Mouse (Mus musculus) frontal cortex, adult 2 months (tissue): ENCODE measurements around the gene Rnf216. TPM values are rescaled to one million over a fixed set of nuclear protein-coding genes. Genes with fewer than 3 reads are reported as not detected.

Source experiments
- DNase-seq, 2 experiments: peaks; one replicate each; pipeline ENCODE4 v3.0.0; 2022; ENCODE audit warnings: low spot score in 1 of 2; ENCODE audit errors: extremely low spot score in 1 of 2
- polyA plus RNA-seq: library from polyadenylated mRNA; depleted of rRNA; stranded (reverse); fragments of >200 nt; gene quantifications from 2 replicates; pipeline ENCODE4 v1.2.3, GENCODE M21; 2012

Rnf216 gene
- polyA plus RNA-seq, 1 experiment = 33.4 TPM

DNA sequence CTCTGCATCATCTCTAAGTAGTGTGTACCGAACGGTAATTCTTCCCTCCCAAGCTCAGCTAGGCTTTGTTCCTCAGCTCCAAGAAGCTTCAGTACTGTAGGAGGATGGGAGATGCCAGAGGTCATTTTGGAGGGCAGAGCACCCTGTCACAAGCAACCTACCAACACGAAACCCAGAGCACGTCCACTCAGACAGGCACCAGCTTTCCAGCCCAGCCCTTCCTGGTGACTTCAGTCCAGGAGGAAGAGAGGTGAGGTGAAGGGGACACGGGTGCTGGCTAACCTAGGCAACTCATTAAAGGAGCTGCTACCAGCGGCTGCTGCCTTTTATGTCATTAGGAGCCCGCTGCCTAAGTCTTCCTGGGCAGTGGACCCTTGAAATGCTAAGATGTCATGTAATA lies 81.1 kb downstream of the Rnf216 start:
- no peak for DNase-seq

DNA sequence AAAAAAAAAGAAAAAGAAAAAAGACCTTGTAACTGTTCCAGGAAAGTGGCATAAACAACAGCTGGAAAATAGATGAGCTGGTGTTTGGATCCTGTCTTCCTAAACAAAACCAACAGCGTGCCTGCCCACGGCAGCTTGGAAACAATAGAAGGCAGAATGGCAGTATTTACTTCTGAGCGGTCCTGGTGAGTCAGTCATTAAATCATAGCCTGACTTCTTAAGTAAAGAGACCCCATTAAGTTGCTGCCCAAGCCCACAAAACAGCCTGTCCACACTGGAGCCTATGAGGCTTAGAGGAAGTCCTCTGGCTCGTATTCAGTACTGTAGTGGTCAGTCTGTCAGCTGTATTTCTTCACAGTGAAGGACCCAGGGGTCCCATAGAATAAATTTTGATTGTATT lies 81.6 kb downstream of the Rnf216 start:
- DNase-seq = no peak

DNA sequence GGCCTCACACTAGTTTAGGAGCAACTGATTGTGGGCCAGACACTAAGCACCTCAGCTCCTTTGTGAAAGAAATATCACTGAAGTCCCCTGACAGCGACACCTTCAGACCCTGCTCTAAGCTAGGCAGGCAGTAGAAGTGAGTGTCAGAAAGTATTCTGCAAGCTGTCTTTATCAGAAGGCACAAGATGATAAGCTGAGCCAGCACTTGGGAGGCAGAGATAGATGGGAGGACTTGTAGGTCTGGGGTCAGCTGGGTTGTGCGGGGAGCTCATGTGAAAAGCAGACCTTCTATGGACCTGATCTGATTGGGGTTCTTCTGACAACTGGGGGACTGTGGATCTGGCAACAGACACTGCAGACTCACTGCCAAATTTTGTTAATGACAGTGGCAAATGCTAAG lies 88.9 kb downstream of the Rnf216 start:
- no peak for DNase-seq

DNA sequence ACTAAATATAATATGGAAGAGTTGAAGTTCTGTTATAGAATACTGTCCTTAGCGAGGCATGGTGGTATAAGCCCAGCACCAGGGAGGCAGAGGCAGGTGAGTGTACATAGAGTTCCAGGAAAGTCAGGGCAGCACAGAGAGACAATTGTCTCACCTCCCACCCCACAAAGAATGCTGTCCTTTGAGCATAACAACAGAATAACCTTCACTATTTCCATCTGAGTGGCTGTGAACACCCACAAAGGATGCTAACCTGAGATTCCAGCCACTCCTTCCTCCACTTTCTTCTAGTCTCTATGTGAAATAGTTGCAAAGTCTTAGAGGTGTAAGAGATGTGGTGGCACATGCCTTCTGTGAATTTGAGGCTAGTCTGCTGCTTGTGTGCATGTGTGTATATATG lies 89.8 kb downstream of the Rnf216 start:
- no peak for DNase-seq

DNA sequence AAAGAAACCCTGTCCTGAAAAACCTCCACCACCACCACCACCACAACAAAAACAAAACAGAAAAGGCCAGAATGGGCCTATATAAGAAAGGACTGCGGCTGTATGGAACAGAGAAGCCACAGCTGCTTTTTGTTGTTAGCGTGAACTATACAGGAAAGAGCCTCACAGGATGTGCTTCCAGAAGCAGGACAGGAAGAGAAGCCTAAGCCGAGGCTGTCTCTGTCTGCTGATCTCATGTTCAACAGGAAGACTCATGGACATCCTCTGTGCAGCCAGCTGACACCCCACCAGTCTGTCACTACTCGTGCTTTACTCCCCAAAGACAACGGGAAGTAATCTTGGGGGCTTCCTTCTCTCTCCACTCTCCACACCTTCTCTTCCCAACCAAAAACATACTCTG lies 95.4 kb downstream of the Rnf216 start:
- no peak for DNase-seq

DNA sequence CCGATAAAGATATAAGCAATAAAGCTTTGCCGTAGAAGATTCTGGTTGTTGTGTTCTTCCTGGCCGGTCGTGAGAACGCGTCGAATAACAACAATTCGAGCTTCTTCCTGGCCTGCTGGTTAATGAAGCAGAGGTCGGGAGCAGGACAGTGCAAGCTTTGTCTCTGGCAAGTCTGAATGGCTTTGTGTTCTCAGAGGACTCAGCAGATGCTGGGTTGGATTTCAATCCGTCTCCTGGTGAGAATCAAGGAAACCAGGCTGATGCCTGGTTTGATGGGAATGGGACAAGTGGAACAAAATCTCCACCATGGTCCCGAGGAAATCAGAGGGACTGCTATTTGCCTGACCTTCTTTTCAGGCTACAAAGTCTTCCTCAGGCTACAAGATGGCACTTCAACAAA lies 103.4 kb downstream of the Rnf216 start:
- peak in 1 of 2 experiments; percentile 19 for DNase-seq

DNA sequence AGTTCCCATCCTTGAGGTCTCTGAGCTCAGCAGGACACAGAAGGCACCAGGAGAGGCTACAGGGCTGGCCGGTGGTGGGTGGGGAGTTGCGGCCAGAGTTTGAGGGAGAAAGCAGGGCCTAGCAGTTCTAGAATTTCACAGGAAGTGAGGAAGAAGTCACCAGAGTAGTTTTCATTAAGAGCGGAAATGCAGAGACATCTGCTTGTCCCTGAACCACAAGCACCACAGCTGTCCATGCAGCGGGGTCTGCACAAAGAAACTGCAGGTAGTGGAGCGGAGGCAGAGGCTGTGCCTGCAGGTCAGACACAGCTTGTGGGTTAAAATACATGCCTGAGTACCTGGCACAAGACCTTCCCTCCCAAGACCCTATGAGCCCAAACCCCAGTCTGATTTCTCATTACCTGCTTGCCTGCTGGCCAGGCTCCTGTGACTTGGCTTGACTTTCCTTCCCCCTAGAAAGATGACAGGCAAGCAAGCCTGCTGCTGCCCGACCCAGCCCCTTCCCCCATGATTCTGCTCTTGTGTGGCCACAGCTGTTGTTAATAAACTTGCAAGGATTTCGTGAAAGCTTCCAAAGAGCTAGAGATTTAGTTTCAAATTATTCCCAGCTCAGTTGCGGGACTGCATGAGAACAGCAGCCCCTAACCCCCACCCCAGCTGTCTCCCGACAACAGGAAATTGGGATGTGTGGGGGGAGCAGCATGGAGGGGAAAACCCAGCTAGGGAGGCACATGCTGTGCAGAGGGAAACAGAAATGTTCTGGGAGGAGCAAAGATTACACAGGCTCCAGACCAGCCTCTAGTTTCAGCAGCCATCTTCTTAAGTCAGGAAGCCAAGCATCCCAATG lies 111.9 kb downstream of the Rnf216 start:
- no peak for DNase-seq

DNA sequence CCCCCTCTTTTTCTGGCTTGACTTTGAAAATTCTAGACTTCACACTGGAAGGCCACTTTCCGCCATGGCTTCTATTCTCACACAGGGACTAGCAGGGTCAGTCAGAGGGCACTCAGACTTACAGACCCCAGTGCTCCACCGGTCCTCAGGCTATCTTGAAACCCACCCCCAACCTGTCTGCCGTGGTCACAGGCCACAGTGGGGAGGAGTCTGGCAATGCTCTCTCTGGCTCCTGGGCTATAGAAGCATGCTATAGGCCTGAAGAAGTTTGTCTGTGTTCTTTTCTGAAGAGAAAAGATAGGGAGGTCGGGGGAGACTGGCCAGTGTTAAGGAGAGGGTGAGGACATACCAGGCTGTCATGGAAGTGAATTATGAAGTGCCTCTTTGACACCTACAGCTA lies 112.7 kb downstream of the Rnf216 start:
- DNase-seq = no peak

DNA sequence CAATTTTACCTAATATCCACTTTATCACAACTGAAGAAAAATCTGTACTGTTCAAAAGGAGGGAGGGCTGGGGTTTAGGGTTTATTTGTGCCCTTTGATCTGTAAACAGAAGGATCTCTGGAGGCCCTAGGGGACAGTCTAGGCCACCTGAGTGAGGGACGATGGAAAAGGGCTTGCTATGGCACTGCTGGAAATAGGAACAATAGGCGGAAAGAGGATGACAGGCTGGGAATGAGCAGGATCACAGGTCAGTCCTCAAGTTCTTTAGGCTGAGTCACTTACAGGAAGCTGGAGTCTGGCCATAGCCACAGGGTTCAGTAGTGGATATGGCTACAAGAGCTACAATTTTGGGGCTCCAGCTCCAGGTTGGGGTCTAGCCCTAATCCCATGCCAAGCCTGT lies 114.6 kb downstream of the Rnf216 start:
- no peak for DNase-seq

DNA sequence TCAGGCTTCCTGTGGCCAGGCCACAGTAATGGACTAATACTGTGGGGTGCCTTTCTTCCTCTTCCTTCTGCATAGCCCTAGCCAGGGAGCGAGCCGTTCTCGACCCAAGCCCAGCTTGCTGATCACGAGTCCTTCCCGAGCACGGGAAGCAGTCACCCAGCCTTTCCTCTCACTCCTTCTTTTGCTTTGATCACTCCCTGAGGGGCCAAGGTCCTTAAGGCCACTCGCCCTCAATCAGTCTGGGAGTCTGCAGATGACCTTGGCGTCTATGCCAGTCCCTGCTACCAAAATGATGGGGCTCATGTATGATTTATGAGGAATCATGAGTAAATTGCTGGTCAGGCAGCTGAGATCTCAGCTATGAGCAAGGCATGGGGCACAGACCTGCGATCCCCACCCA lies 115.3 kb downstream of the Rnf216 start:
- no peak for DNase-seq

DNA sequence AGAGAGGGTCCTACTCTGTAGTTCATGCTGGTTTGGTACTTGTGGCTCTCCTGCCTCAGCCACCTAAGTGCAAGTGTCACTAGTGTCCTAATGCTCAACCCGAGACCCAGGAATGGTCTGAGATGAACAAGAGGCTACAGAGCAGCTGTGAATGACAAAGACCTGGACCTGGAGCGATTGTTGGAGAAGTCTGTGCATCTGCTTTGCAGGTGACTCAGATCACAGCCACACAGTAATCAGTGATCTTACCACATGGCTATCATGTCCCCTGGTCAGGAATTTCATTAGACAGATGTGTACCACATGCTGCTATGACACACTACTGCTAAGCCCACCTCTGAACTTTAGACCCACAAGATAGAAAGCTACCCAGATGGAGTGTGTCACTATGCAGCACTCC lies 118.0 kb downstream of the Rnf216 start:
- DNase-seq = no peak

DNA sequence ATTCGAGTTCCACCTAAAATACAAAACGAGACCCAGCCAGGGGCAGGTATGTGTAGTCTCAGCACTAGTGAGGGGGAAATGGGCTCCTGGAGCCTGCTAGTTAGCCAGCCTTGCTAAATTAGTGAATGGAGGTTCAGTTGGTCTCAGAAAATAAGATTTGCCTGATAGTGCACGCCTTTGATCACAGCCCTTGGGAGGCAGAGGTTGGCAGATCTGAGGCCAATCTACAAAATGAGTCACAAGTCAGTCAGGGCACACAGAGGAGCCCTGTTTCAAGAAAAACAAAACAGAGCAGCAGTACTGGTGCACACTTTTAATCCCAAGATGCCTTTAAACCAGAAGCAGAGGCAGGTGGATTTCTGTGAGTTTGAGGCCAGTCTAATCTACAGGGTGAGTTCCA lies 123.6 kb downstream of the Rnf216 start:
- no peak for DNase-seq

DNA sequence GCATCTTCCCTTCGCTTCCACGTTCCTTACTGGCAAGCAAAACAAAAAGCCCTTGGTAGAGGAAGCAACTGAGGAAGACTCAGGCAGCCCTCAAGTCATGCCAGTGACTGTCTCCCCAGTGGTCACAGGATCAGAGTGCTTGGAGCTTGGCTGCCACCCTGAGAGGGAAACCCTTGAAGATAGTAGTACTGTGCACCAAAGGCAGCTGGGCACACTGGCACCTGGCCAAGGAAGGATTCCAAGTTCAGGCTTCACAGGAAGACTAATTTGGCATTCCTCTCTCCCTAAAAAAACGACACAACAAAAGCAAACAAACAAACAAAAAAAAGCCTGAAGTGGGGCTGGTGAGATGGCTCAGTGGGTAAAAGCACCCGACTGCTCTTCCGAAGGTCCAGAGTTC lies 124.3 kb downstream of the Rnf216 start:
- peak in 1 of 2 experiments; percentile 53 for DNase-seq

DNA sequence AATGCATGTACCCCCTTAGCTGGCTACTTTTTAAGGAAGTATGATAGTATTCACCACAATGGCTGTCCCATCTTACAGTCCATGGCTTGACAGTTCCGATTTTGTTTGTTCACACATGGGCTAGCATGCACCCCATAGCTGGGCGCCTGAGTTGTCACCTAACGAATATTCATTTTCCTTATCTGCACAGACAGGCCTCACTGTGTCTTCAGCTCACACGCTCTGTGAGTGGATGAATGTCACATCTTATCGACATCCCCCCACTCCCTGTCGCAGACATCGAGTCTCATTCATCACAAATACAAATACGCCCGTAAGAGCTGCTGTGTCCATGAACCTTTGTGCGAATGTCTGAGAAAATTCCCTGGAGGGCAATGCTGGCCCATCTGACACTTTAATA lies 128.5 kb downstream of the Rnf216 start:
- DNase-seq = no peak

DNA sequence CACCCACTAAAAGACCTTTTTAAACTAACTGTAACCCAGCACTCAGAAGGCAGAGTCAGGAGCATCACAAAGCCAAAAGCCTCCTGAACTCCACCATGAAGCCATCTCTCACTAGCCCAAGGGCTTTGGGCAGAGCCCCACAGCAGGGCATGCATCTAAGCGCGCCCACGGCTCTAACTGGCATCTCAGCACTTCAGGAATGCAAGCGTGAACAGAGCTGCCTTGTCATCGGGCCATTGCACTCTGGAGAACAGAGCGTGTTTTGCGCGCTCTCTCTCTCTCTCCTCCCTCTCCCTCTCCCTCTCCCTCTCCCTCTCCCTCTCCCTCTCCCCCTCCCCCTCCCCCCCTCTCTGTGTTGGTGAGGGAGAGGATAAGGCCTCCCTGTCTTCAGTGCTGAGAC lies 129.6 kb downstream of the Rnf216 start:
- DNase-seq = no peak

DNA sequence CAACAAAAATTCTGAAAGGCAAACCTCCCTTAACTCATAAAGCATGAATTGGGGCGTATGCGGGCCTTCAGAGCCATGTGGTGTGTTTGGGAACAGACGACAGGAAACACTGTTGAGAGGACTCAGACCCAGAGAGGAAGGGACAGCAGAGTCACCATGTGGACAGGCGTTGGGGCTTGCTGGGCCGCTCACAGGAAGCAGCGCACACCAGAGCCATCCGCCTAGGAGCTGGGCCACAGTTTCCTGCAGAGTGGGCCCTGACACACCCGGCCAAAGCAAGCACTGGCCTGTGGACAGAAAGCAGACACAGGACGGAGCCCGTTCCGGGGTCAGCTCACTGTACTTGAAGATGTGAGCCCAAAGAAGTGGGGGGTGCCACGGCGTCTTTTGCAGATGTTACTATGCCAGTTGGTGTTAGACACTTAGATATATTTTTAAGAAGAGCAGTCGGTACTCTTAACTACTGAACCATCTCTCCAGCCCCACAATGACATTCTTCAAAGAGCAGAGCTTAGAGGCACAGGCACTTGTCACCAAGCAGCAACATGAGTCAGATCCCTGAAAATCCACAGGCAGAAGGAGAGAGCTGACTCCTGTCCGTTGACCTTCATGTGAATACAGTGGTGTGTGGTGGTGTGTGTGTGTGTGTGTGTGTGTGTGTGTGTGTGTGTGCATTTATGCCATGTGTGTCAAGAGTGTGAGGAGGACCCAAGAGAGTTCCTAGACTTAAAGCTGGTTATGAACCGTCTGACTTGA lies 130.6 kb downstream of the Rnf216 start:
- DNase-seq = no peak

DNA sequence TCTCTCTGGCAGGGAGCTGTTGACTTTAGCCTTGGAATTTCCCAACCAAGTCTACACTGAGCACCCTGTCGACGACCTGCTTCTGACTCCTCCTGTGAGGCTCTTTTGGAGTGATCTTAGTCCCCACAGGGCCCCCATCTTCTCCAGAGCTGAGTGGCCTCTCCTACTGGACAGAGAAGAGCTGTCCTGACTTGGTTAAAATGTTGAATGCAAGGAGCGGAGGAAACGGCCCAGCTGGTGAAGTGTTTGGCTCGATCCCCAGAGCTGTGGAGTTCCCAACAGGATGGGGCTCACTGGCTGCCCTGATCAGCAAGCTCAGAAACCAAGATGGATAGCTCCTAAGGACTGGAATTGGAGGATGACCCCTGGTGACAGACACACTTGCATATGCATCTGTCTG lies 136.3 kb downstream of the Rnf216 start:
- DNase-seq = no peak

DNA sequence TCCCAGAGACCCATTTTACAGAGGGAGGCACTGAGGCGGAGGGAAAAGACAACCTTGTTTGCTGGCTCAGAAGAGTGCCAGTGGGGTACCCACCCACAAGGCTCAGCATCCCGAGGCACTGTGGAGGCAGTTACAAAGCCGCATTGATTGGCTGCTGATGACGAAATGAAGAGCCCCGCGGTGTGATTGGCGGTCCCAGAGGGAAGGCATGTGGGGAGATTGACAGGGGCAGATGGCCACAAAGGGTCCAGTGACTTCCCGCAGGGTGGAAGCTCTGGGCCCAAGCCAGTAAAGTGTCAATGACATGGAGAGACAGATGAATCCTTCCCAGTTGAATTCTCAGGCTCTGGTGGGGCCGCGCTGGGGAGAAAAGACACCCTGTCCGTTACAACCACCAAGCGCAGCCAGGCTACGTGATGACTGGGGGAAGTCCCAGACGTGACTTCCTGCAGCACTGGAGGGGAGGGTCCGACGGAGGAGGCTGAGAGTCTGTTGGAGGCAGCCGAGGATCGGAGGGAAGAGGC lies 138.1 kb downstream of the Rnf216 start:
- DNase-seq = peak in 1 of 2 experiments; percentile 84

DNA sequence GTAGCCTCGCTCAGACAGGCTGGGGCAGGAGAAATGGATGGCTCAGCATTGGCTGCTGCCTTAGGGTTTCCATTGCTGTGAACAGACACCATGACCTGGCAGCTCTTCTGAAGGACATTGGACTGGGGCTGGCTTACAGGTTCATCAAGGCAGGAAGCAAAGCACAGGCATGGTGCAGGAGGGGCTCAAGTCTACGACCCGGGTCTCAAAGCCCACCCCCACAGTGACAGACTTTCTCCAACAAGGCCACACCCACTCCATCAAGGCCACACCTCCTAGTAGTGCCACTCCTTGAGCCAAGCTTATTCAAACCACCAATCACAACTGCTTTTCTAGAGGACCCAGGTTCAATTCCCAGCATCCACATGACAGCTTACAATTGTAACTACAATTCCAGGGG lies 138.8 kb downstream of the Rnf216 start:
- no peak for DNase-seq

DNA sequence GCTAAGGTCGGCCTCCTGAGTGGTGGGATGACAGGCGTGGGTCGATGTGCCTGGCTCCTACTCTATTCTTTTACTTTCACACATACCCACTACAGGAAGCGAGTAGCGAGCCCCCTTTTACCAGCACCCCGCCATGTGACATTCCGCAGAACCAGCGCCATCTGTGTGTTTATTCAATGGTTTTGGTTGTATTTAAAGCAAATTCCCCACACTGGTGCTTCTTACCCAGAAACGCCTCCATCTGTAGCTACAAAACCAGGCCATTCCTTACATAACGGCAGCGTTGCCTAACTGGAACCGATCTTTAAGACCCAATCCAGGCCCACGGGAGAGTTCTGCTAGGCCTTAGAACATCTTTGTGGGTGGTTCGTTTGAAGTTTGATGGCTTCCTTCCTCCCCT lies 144.4 kb downstream of the Rnf216 start:
- DNase-seq = peak; percentile 87 to 92

DNA sequence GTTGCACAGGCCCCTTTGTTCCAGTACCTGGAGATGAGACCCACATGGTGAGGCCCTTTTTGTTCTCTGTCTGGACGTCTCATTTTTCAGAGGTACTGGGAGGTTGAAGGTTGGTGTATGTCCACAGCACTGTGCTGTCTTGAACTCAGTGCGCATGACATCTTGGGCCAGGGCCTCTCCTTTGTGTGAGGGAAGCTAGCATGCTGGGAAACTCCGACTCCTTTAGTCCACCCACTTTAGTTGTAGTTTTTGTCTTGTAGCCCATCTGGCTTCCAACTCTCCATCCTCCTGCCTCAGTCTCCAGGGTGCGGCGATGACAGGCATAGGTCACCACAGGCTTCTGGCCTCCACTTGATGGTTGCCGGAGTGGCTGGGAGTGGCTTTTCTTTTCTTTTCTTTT lies 148.1 kb downstream of the Rnf216 start:
- DNase-seq = no peak
